Mouse (Mus musculus) gastrocnemius, postnatal 14 days (tissue): Measurements from ENCODE around the gene Senp1. TPM values are rescaled to one million over a fixed set of nuclear protein-coding genes. Genes with fewer than 3 reads are reported as not detected.

Experiments used
- total RNA-seq, 2 experiments: library from RNA; stranded (reverse); gene quantifications; 2 replicates each; pipeline ENCODE4 v1.2.3; 2021

Gene Senp1
- total RNA-seq, 2 experiments from 2014 or later = 6.8 to 7.0 TPM

Other genes starting within 250 kb of the Senp1 start
- 10 to 100 TPM; 18.2 to 23.3 TPM for gene Hdac7, start 249.2 kb downstream of the Senp1 start, total RNA-seq
- under 1 TPM; 0.12 to 0.49 TPM for gene Vdr, start 183.1 kb downstream of the Senp1 start, total RNA-seq
- 1 to 10 TPM; 8.0 to 8.7 TPM for gene Tmem106c, start 129.5 kb downstream of the Senp1 start, total RNA-seq
- 10 to 100 TPM; 21.8 to 23.5 TPM for gene Col2a1, start 89.0 kb downstream of the Senp1 start, total RNA-seq
- 1,000 to 10,000 TPM; 1,399 to 1,520 TPM for gene Pfkm, start 1.2 kb downstream of the Senp1 start, total RNA-seq
- gene Asb8, start 71.9 kb upstream of the Senp1 start, total RNA-seq = 100 to 1,000 TPM; 146 to 157 TPM
- gene Ccdc184, start 73.4 kb upstream of the Senp1 start, total RNA-seq = not detected
- not detected for gene Olfr288, start 101.8 kb upstream of the Senp1 start, total RNA-seq
- not detected for gene Gm44579, start 127.2 kb upstream of the Senp1 start, total RNA-seq
- not detected for gene Olfr287, start 127.3 kb upstream of the Senp1 start, total RNA-seq
- gene Olfr286, start 140.7 kb upstream of the Senp1 start, total RNA-seq = not detected
- gene H1fnt, start 163.5 kb upstream of the Senp1 start, total RNA-seq = not detected
- 10 to 100 TPM; 12.3 to 14.9 TPM for gene Zfp641, start 202.4 kb upstream of the Senp1 start, total RNA-seq
- gene Olfr285, start 223.6 kb upstream of the Senp1 start, total RNA-seq = not detected
- not detected for gene Olfr284, start 247.2 kb upstream of the Senp1 start, total RNA-seq